Mouse (Mus musculus) urinary bladder, postnatal 36 days (tissue): ENCODE measurements around the gene Flrt3.
A peak's percentile ranks its signal among the peaks of the same experiment; 100 is the strongest.

Experiments
- DNase-seq, 2 experiments: peaks; one replicate each; pipeline ENCODE4 v3.0.0; 2022; ENCODE audit warnings: low spot score in 2 of 2, mixed read lengths in 1 of 2

Flrt3 gene

DNA sequence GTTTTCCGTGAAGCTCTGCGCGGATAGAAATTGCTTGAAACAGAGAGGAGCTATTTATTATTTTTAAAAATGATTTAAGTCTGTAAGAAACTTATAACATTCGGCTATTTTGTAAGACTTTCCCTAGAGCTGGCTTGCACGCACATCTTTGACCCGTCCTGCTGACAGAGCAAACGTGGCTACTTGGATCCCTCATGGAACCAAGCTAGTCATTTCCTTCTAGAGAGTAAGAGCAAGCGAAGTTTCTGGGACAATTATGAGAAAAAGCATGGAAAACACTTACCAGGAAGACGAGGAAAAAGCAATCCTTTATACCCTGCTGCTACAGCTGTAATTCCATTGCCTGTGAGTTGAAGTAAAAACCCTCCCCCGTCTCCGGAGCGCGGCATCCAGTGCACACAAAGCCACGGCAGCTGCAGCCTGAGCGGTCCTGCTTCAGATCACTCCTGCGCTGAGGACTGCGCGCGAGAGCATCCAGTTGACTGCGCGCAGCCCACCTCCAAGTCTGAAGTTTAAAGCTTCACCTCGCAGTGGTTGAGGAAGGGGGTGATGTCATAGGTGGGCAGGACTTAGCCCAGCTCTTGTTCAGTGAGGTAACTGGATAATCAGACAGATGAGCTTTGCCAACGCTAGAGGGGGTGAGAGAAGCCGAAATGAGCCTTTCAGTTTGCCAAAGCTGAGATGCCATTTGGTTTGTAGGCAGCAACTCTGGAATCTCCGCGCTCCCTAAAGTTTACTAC, at the start of gene Flrt3:
Flrt3 (minus strand) TSS at position 507 of the 740 bp plus-strand sequence.
- DNase-seq: peak; percentile 79 to 85

DNA sequence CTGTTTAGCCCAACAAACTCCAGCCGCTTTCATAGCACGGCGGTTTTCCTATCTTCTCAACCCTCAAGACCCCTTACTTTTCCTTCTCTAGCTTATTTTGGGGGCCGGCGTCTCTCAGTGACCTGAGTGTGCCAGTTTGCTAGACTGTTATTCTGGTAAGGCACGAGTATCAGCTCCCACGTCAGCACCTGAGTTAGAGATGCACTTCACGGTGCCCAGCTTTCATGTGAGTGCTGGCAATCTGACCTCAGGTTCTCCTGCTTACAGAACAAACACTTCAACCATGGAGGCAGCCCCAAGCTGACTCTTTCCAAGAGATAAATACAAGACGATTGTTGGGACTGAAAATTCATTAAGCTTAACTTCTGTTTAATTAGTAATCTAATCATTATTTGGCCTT, 46.1 kb upstream of the Flrt3 start:
- no peak for DNase-seq

DNA sequence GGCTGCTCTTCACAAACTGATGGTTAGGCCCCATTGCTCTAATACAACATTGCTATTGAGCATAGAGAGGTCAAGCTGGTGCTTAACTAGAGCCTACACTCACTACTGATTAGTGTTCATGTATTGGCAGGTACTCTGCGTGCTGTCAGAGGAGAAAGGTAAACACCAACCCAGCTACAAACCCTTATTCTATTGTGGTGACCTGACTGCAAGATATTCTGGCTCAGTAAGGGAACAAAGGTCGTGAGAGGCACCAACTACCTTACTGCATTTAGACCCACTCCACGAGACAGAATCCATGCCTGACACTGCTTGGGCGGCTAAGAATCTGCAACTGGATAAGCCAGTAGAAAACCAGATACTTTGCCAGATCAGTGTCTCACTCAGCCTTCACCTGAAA, 44.6 kb upstream of the Flrt3 start:
- no peak for DNase-seq

DNA sequence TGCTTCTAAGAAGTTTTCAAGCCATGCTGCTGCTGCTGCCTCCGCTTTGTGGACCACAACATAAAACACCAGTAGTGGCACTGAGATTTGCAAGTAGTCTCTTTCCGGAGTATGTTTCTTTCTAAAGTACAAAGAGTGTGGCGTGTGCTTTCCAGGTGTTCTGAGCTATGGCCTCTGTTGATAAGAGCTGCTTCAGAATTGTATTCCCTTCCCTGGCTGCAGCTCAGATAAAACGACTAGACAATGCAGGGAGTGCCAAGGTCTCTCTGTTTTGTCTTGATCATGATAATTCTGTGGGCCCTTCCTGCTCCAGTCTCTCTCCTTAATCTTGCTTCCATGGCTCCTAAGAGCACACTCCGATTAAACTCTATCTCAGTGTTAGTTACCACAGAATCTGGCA, 36.3 kb upstream of the Flrt3 start:
- no peak for DNase-seq

DNA sequence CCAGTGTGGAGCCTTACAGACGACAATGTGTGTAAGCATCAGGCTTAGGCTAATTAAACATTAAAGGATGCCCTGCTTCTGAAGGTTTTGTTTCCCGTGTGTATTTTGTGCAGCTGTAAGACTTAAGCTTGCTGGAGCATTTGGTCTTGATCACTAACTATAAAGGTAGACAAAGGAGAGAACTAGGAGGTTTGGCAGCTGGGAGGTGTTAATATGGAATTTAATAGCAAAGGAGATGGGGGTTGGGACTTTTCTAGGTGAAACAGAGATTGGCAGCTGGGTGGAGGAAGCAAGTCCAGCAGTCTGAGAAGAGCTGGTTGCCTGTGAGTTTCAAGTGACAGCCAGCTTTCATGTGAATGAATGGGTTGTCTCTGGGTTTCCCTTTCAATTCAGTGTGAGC, 34.0 kb upstream of the Flrt3 start:
- DNase-seq: no peak

DNA sequence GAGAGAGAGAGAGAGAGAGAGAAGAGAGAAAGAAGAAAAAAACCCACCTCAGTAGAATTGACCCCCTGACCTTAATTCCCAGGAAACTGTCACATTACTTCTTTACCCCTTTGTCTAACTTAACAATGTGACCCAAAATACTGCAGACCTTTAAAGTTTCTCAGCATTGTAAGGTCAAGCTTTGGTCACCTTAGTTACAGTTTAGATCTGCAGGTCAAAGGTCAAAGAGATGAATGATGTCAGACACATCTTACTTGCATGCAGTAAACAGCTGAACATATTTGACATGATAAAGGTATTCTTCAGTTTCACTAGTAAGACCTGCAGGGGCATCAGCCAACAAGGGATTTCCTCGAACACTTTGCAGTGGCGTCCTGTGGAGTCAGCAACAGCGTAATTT, 32.9 kb upstream of the Flrt3 start:
- no peak for DNase-seq

DNA sequence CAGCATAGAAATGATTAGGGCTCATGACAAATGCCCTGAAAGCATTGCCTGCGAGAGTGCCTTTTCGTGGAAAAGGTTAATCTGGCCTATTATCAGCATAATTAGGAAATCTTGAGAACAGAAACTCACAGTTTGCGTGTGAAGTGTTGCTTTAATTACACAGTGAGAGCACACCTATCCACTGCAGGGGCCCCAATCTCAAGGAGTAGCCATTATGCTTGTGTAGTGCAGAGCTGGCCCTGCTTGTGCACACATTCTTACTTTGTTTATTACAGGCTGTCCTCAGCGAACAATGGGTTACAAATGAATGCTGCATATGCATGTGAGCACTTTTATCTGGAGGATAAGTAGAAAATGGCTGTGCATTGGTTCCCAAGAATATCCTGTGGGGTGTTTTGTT, 32.1 kb upstream of the Flrt3 start:
- no peak for DNase-seq

DNA sequence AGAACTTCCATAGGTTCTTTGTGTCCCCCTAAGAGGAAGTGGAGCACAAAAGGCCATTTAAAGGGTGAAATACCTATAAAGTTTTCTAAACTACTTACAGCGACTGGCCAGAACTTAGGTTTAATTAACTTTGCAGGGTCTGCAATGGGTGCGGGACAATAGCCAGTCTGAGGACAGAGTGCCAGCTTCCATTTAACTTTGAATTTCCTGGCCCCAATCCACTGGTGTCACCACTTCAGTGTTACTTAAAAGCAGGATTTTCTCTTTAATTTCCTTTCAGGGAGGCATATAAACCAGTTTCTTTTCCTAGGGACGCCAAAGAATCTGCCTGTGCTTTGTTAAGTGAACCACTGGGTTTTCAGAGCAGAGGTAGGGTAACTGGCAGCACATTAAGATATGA, 27.3 kb upstream of the Flrt3 start:
- DNase-seq: no peak

DNA sequence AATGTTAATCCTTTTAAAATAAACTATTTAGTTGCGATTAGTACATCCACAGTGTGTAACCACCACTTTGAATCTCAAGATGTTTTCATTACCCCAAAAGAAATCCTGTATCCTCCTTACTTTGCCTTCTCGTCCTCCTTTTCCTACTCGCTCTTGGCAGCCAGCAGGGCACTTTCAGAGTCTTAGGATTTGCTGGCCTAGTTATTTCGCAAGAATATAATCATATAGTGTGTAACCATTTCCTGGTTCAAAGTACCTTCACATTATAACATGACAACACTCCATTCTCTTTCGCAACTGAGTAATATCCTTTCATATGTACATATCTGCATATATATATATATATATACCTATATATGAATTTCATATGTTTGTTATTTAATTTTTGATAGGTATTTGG, 22.6 kb upstream of the Flrt3 start:
- DNase-seq: no peak

DNA sequence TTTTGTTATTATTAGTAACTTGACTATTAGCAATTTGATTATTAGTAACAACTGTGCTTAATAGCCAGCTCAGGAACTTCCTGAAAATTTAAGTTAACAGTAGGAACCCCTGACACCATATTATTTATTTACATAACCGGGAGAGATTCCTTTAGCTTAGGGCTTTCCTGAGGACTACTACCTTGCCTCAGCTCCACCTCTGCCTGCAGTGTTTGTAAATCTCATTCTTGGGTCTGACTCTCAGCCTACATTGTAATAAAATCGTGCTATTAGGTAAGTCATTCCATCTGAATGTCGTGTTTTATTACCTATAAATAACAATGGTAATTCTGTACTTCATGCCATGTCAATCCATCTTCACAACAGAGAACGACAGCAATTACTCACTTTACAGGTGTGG, 21.2 kb upstream of the Flrt3 start:
- DNase-seq: no peak

DNA sequence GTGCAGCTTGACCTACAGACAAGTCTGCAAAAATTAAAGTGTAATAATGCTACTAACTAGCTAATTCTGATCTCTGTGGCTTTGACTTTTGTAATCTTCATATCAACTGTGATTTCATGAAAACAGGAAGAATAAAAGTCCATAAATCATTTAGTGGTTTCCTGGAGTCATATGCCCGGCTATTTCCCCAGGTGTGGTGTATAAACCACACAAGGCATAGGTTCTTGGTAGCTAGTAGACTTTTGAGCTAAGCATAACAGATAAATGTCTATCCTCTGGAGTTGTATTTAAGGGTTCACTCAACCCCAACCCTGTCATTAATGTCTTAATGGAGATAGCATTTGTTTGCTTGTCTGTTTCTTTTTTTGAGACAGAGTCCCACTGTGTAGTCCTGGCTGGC, 20.1 kb upstream of the Flrt3 start:
- DNase-seq: no peak

DNA sequence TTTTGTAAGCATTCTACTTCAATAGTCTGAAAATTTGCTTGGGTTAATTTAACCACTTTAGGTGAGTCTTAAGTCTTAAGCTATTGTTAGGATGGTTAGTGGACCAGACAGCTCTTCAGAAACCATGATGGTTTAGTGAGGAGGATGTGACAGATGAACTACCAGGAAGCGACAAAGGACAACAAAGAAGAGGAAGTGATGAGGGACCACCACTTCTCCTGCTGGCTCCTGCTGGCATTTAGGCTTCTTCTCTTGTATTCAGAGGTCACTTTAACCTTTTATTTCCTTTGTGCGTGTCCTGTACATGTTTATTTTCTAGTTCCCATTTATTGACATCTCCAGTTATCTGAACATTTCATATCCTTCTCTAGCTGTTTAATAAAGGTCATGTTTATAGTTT, 19.6 kb upstream of the Flrt3 start:
- no peak for DNase-seq

DNA sequence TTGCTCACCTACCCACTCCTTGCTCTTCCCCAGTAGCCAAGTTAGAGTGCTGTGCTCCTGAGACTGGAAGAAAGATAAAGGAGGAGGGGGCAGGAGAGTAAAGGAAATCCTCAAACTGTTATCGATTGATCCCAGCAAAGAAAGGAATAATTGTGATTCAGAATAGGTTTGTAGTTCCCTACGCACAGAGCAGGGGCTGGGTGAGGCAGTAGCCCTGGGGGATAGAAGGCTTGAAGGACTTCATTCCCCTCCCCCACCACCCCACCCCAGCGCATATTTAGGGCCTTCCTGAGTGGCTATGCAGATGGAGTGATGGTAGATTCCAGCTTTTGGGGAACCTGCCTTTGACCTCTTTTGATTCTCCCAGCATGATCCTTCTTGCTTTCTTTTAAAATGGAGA, 5.5 kb upstream of the Flrt3 start:
- DNase-seq: no peak

DNA sequence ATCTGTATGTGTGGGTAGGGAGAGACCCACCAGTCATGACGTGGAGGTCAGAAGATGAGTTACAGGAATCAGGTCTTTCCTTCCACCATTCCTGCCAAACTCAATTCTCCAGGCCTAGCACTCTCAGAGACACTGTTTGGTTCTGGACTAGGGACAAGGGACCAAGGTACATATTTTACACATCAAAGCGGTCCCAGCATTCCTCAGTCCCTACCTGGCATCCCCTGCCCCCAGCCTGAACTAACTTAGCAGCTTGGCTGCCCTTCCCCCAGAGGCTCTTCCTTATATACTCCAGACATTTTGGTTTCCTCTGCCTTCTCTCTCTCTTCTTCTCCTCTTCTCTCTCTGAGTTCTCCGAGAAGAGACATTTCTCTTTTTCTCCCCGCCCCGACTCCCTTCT, 2.2 kb upstream of the Flrt3 start:
- DNase-seq: no peak

DNA sequence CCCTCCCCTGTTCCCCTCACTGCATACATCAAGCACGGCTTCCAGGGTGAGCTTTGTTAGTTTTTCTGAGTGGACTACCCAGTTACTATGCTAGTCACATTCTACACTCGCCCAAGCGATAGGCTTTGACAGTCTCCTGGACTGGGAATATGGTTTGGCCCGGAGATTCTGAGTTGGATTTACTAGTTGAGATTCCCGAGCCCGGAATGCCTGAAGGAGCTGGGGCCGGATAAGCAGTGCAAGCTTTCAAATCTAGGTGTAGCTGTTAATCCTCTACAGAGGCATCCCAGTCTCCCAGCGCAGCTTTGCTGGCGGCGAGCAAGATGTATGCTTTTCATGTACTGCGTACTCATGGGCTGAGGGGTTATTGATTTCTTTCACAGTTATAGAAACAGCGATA, 812 bp downstream of the Flrt3 start:
- DNase-seq: peak; percentile 10 to 48

DNA sequence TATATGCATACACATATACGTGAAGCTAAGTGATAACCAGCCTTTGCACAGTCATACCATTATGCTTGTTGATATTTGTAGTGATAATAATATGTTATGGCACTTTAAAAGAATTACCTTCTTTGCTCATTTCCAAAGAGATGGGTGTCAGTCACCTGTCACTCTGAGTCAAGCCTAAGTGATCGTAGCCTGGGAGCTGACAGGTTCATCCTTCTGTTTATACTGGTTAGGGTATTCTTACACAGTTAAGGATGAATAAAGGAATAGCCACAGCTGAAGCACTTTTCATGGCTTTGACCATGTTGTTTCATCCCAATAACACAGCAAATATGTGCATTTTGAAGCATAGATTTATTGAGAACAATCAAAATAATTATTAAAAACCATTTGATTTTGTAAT, 1.5 kb downstream of the Flrt3 start:
- no peak for DNase-seq

DNA sequence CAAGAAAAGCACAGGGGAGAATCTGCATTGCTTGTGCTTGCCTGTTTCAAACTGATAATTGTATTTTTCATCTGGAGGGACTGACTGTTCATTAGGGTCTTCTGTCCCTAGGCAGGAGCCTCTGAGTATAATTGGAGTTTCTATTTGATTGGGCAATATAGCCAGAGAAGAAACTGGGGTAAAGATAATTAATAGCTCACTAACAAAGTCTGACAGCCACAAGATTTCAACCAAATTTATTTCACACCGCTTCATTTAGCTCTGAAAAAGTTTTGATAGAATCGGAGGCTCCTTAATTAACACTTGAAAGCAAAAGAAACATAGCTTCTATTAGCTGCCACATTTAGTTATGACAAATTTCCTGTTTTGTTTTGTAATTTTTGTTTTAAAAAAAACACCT, 2.2 kb downstream of the Flrt3 start:
- DNase-seq: no peak

DNA sequence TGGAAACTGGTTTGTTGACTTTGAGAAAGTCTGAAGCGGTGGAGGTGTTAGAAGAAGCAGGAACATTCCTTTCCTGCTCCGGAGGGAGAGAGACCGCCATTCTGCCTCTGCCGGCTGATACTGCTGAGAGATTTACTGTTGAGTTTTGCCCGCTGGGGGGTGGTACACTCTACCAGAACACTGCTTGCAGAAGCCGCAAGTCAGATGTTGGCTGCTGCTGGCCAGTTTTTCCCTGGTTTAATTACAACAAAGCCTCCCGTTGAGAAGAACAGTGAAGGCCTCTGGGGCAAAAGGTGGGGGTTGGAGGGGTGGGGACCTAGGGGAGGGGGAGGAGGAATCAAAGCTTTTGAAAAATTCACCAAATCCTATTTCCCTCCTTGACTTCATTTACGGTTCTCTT, 3.0 kb downstream of the Flrt3 start:
- peak; percentile 56 to 62 for DNase-seq

DNA sequence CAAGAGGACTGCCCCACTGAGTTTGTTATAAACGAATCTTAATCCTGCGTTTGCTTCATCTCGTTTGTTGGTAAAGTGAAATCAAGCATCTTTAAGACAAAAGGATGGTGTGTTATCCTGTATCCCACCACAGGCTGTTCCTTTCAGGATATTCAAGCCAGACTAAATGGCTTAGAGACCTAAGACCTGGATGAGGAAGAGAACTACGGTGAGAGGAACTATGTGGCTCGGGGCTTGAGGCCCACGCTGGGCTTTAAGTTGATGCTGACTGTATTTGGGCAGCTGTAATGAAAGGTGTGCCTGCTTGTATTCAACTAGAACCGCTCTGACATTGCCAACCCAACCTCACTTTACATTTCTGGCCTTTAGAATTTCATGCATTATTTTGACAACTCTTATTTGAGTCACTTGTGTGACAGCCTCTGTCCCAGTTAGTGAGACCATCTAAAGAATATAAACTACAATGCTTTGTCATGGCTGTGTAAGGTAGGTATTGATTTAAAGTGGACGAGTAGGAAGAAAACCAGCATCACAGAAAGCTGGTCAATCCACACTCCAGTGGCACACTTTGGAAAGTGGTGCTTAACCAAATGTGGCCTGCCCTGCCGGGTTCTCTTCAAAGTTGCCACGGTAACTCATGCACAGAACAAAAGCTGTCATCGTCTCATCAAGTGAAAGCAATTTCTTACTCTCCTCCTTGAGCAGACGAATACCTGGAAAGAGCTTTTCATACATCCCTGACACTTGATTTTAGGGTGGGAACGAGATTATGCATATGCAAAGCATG, 3.8 kb downstream of the Flrt3 start:
- no peak for DNase-seq

DNA sequence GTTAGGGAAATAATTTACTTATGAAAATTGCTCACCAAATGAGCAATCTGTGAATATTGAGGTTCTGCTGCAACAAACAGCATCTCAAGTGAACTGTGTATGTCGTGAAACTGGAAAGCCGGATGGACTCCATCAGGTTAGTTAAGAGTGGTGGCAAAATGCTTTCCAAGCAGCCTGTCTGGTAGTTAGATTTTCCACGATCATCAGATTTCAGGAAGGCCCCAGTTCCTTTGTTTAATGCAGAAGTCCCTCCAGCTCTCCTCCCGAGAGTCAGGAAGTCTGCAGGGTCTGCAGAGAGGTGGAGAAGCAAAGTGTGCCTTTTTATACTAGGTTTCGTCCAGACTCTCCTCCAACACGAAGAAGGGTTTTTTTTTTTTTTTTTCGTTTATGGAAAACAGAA, 4.4 kb downstream of the Flrt3 start:
- no peak for DNase-seq

DNA sequence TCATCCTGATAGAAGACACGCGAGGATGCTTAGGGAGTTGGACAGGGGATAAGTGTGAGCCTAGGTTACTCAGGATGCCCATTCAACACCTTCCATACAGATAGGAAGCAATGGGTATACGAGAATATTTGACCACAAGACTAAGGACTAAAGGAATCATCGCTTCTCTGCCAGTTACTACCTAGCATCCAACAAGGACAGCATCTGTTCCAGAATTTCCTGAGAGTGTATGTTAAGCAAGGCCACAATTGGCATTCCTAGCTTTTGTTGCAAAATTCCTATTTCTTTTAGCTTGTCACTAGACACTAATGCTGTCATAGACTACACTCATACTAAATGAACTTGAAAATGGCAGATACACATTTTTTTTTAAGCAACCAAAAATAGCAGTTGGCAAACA, 6.9 kb downstream of the Flrt3 start:
- no peak for DNase-seq

DNA sequence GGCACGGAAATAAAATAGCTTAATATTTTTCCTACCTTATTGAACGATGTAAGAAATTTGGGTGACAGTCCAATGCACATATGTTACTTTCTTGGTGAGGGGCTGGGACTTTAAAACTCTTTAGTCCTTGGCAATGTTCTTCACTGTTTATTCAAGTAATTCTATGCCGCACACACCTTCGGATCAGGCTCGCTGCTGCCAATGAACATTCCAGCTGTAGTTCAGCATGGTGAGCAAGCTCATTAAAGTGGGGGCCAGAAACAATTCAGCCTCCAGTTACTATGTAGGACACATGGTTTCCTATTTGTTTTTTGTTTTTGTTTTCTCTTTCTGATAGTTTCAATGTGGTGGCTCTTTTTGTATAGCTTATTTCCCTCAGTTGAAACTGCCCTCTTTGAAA, 8.6 kb downstream of the Flrt3 start:
- DNase-seq: no peak

DNA sequence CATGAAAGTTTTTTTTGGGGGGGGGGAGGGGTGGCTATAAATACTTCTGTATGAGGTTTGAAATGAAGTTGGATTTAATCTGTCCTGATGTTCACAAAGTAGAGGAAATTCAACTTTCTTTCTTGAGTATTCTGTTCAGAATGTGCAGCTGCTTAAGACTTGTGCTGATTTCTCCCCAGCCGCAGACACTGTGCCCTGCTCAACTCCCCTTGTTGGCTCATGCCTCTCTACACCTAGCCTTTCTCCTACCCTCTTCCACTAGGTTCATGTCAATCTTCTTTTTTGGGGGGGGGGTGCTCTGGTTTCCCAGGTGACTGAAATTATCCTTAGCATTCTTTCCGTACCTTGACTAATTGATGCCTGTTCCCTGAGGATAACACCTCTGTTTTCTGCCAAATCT, 17.3 kb downstream of the Flrt3 start:
- DNase-seq: no peak

DNA sequence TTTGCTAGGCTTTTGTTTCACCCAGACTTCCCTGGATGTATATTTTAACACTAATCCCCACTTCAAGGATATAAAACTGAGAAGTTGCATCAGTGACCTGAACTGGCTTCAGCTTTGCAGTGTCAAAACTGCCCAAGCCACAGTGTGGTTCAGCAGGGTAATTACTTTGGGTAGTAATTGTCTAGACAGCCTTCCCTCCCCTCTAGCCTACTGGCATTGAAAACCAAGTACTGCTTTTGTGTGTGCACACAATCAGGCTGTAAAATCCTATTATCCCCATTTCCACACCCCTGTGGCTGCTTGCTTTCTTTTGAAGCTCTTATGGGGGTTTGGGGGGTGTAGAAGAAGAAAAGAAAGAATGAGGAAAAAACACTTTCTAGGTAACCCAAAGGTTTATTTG, 17.8 kb downstream of the Flrt3 start:
- DNase-seq: no peak
